Mouse (Mus musculus): ENCODE measurements around the gene Wbp2nl. TPM values are rescaled to one million over a fixed set of nuclear protein-coding genes. Genes with fewer than 3 reads are reported as not detected.

Gene Wbp2nl
- total and polyA plus RNA-seq, 3 experiments, result not detected

DNA sequence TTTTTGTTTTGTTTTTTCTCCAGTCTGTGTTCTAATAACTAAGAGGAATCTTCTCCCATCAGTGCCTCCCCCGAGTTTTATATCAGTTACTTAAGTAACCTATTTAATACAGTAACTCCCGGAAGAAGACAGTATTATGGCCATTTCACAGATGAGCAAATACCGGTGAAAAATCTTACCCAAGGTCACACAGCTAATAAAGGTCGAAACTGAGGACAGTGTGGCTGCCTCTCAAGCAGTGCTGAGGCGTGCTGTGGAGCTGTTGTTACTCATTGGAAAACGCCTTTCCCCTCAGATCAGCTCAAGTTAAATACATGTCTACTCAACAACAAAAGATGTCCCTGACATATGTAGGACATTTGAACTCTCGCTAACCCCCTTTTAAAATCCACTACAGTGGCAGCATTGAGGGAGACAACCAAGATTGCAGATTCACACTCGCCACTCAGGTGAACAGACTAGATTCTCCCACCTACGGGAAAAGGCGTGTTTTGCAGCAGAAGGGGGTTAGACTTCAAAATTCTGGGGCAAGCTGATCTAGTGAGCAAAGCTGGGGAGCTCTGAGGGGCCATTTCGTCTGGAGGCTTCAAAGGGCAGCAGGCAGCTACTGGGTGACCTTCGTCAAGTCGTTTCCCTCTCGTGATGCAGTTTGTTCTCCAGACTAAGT, 54.5 kb downstream of the Wbp2nl start:
- H3K4me1 ChIP-seq (ENCODE audit: control insufficient read depth in 1 of 2, insufficient read depth in 2 of 2, low read length in 2 of 2), result peaks cover 9 to 30% of the 10 kb centered on the region in 2 experiments
- H3K27me3 ChIP-seq (ENCODE audit: control insufficient read depth in 1 of 2, insufficient read depth in 2 of 2, low read length in 2 of 2), result no peaks in the 10 kb centered on the region
- peak overlapping the region; percentile 88 for H3K9ac ChIP-seq (ENCODE audit: control insufficient read depth, low read depth, low read length, poor library complexity, severe bottlenecking)
- TF ChIP-seq CHD1 (IDR thresholded peaks at IDR 0.05; ENCODE audit: low read depth, low read length), result 0 out of 2 replicates have a peak, but pooled peaks have one; percentile 13
- no peak for TF ChIP-seq GABPA (IDR thresholded peaks at IDR 0.05; ENCODE audit: low read depth, low read length)
- TF ChIP-seq KAT2A (conservative IDR thresholded peaks at IDR 0.05; ENCODE audit: low read depth, low read length), result no peak
- H3K79me2 ChIP-seq (ENCODE audit: control insufficient read depth, insufficient read depth, low read length, poor library complexity), result peaks cover 28% of the 10 kb centered on the region
- H3K4me3 ChIP-seq (ENCODE audit: control insufficient read depth in 1 of 2, insufficient read depth in 1 of 2, low read depth in 2 of 2, low read length in 2 of 2), result peak overlapping the region; percentile 84
- H3K9me3 ChIP-seq (replicated peaks; ENCODE audit: insufficient read depth, low read length), result no peaks in the 10 kb centered on the region
- DNase-seq (ENCODE audit: low read depth, low spot score), result peak; percentile 37
- peaks cover 0 to 27% of the 10 kb centered on the region in 2 experiments; a peak in 2 of 4 replicates for H3K36me3 ChIP-seq (ENCODE audit: control insufficient read depth in 1 of 2, insufficient read depth in 2 of 2, low read length in 2 of 2)
- peak overlapping the region; percentile 57 for H3K27ac ChIP-seq (ENCODE audit: control insufficient read depth, low read depth, low read length)

GRCm38 (mm10) chr15:82353745-82354113, 55.0 kb downstream of the Wbp2nl start:
- no peak for TF ChIP-seq MAFK (IDR thresholded peaks at IDR 0.05; ENCODE audit: borderline replicate concordance, low read depth, low read length)
- TF ChIP-seq POLR2AphosphoS2 (IDR thresholded peaks at IDR 0.05; ENCODE audit: low read length), result no peak
- TF ChIP-seq SIN3A (IDR thresholded peaks at IDR 0.05; ENCODE audit: low read length), result no peak
- 0 out of 2 replicates have a peak, but pooled peaks have one; percentile 10 for TF ChIP-seq UBTF (IDR thresholded peaks at IDR 0.05; ENCODE audit: borderline replicate concordance, insufficient read depth, low read depth, low read length)
- TF ChIP-seq JUND (IDR thresholded peaks at IDR 0.05; ENCODE audit: low read depth, low read length), result no peak
- no peak for TF ChIP-seq POLR2AphosphoS5 (IDR thresholded peaks at IDR 0.05; ENCODE audit: borderline replicate concordance, low read depth, low read length)
- TF ChIP-seq ZMIZ1 (IDR thresholded peaks at IDR 0.05; ENCODE audit: low read depth, low read length), result no peak
- DNase-seq (ENCODE audit: low read depth, low spot score), result no peak
- Histone ChIP-seq H3K79me2 (ENCODE audit: control insufficient read depth, insufficient read depth, low read length, poor library complexity) (peaks cover 25% of the 10 kb centered on the region), H3K4me3 (ENCODE audit: control insufficient read depth in 1 of 2, insufficient read depth in 1 of 2, low read depth in 2 of 2, low read length in 2 of 2) (peak overlapping the region; percentile 84), H3K9me3 (replicated peaks; ENCODE audit: insufficient read depth, low read length) (no peaks in the 10 kb centered on the region), H3K4me1 (ENCODE audit: control insufficient read depth in 1 of 2, insufficient read depth in 2 of 2, low read length in 2 of 2) (peaks cover 9 to 25% of the 10 kb centered on the region in 2 experiments), H3K27me3 (ENCODE audit: control insufficient read depth in 1 of 2, insufficient read depth in 2 of 2, low read length in 2 of 2) (no peaks in the 10 kb centered on the region), H3K27ac (ENCODE audit: control insufficient read depth, low read depth, low read length) (peak overlapping the region; percentile 57), H3K36me3 (ENCODE audit: control insufficient read depth in 1 of 2, insufficient read depth in 2 of 2, low read length in 2 of 2) (peaks cover 0 to 23% of the 10 kb centered on the region in 2 experiments; a peak in 2 of 4 replicates), H3K9ac (ENCODE audit: control insufficient read depth, low read depth, low read length, poor library complexity, severe bottlenecking) (peak overlapping the region; percentile 88)

DNA sequence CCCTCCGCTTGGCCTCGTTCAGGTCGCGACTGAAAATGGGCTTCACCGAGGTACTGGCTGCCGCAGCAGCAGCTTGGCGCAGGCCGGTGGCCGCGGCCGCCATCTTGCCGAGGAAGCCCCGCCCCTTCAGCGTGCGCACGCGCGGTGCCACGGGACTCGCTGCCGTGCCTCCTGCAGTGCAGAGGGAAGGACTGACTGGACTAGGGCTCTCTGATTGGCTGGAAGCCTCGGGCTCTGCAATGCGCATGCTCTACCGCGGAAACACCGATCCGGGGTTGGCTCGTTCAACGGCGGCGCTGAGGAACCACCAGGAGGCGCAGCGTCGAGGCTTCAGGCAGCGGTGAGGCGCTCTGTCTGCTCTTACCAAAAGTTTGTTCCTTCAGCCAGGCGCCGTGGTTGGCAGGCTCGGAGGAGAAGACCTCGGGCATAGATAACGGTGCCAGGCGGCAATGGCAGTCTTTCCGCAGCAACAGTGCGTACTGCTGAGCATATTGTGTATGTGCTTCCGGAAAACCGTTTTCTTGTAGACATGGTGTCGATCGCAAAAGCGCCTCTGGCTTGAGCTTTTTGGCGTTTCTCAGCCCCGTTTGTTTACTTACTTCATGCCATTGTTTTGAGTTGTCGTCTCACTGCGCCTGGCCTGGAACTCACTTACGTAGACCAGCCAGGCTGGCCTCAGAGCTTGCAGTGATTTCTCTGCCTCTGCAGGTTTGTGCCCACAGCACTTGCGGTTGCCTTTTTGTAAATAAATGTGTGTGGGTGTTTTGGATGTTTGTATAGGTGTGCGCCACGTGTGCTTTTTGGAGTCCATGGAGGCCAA, 55.6 kb downstream of the Wbp2nl start, which contains the start of gene Ndufa6:
Gene Ndufa6 (minus strand): TSS at position 197 of the 820 bp plus-strand sequence.
- peak within 1 kb of the TSS; percentile 88 for H3K9ac ChIP-seq (ENCODE audit: control insufficient read depth, low read depth, low read length, poor library complexity, severe bottlenecking)
- peaks cover 9 to 24% of the 10 kb centered on the region in 2 experiments for H3K4me1 ChIP-seq (ENCODE audit: control insufficient read depth in 1 of 2, insufficient read depth in 2 of 2, low read length in 2 of 2)
- H3K36me3 ChIP-seq (ENCODE audit: control insufficient read depth in 1 of 2, insufficient read depth in 2 of 2, low read length in 2 of 2), result peaks cover 0 to 21% of the 10 kb centered on the region in 2 experiments; a peak in 2 of 4 replicates
- H3K79me2 ChIP-seq (ENCODE audit: control insufficient read depth, insufficient read depth, low read length, poor library complexity), result peaks cover 25% of the 10 kb centered on the region
- DNase-seq (ENCODE audit: low read depth, low spot score), result peak; percentile 98
- H3K27me3 ChIP-seq (ENCODE audit: control insufficient read depth in 1 of 2, insufficient read depth in 2 of 2, low read length in 2 of 2), result no peaks in the 10 kb centered on the region
- no peaks in the 10 kb centered on the region for H3K9me3 ChIP-seq (replicated peaks; ENCODE audit: insufficient read depth, low read length)
- H3K4me3 ChIP-seq (ENCODE audit: control insufficient read depth in 1 of 2, insufficient read depth in 1 of 2, low read depth in 2 of 2, low read length in 2 of 2), result peak within 1 kb of the TSS; percentile 84
- peak within 1 kb of the TSS; percentile 73 for H3K27ac ChIP-seq (ENCODE audit: control insufficient read depth, low read depth, low read length)
- TF ChIP-seq USF1 (IDR thresholded peaks at IDR 0.05; ENCODE audit: low read depth, low read length), result peak; percentile 56
- TF ChIP-seq SIN3A (IDR thresholded peaks at IDR 0.05; ENCODE audit: low read length), result peak; percentile 85
- no peak for TF ChIP-seq MAZ (IDR thresholded peaks at IDR 0.05; ENCODE audit: low read depth, low read length)
- TF ChIP-seq CHD2 (IDR thresholded peaks at IDR 0.05; ENCODE audit: low read length), result no peak
- no peak for TF ChIP-seq EP300 (IDR thresholded peaks at IDR 0.05; ENCODE audit: low read depth in 1 of 2, low read length in 2 of 2)
- peak; percentile 96 to 99 for TF ChIP-seq POLR2A (IDR thresholded peaks at IDR 0.05; ENCODE audit: control insufficient read depth in 1 of 2, insufficient read depth in 1 of 2, low read depth in 1 of 2, low read length in 2 of 2, poor library complexity in 1 of 2)
- TF ChIP-seq UBTF (IDR thresholded peaks at IDR 0.05; ENCODE audit: borderline replicate concordance, insufficient read depth, low read depth, low read length), result 0 out of 2 replicates have a peak, but pooled peaks have one; percentile 42
- TF ChIP-seq NRF1 (IDR thresholded peaks at IDR 0.05; ENCODE audit: insufficient read depth, low read depth, low read length, poor library complexity, severe bottlenecking), result peak; percentile 99
- TF ChIP-seq TCF12 (IDR thresholded peaks at IDR 0.05; ENCODE audit: low read depth, low read length), result peak; percentile 85
- peak; percentile 95 for TF ChIP-seq NELFE (IDR thresholded peaks at IDR 0.05; ENCODE audit: low read depth, low read length)
- TF ChIP-seq MXI1 (IDR thresholded peaks at IDR 0.05; ENCODE audit: low read depth, low read length), result peak; percentile 68
- TF ChIP-seq POLR2AphosphoS2 (IDR thresholded peaks at IDR 0.05; ENCODE audit: low read length), result peak; percentile 87
- peak; percentile 63 for TF ChIP-seq RAD21 (IDR thresholded peaks at IDR 0.05; ENCODE audit: low read depth, low read length)
- TF ChIP-seq ZMIZ1 (IDR thresholded peaks at IDR 0.05; ENCODE audit: low read depth, low read length), result peak; percentile 95
- peak; percentile 72 for TF ChIP-seq ZC3H11A (IDR thresholded peaks at IDR 0.05; ENCODE audit: low read depth, low read length)
- peak; percentile 52 for TF ChIP-seq MAX (IDR thresholded peaks at IDR 0.05; ENCODE audit: low read length)
